Mouse (Mus musculus) thymus, adult 2 months (tissue): Measurements from ENCODE around the gene Serpina3j. TPM values are rescaled to one million over a fixed set of nuclear protein-coding genes. Genes with fewer than 3 reads are reported as not detected.
"Not testable (repeated sequence)": the region's sequence is repeated elsewhere in the genome, so short reads cannot be mapped to it uniquely, and the experiment has no call there.

Experiments used
- DNase-seq: peaks from one replicate; pipeline ENCODE4 v3.0.0; 2021
- H3K27ac ChIP-seq: fragments of 200-500 bp; 2 replicates; pipeline ENCODE4 v1.5.1; 2012; ENCODE audit warnings: low read length, control low read depth; ENCODE audit not compliant: control insufficient read depth, insufficient read depth
- H3K27me3 ChIP-seq: fragments of 200-500 bp; 2 replicates; pipeline ENCODE4 v1.6.1; 2012; ENCODE audit warnings: mild to moderate bottlenecking, low read length, moderate library complexity, mixed read lengths; ENCODE audit not compliant: control insufficient read depth, insufficient read depth
- H3K36me3 ChIP-seq: fragments of 200-500 bp; 2 replicates; pipeline ENCODE4 v1.6.1; 2012; ENCODE audit warnings: mild to moderate bottlenecking, low read length, moderate library complexity; ENCODE audit not compliant: control insufficient read depth, insufficient read depth
- H3K4me1 ChIP-seq: fragments of 200-500 bp; replicated peaks from 2 replicates; pipeline ENCODE4 v1.6.1; 2012; ENCODE audit warnings: low read length; ENCODE audit not compliant: control insufficient read depth, insufficient read depth
- H3K4me3 ChIP-seq: fragments of 200-500 bp; 2 replicates; pipeline ENCODE4 v1.5.1; 2012; ENCODE audit warnings: mild to moderate bottlenecking, low read length, control low read depth, moderate library complexity; ENCODE audit not compliant: control insufficient read depth, insufficient read depth
- CTCF ChIP-seq: fragments of 200-500 bp; IDR thresholded peaks from 2 replicates; pipeline ENCODE4 v1.5.1; 2012; ENCODE audit warnings: mild to moderate bottlenecking, control low read depth, low read length, moderate library complexity, borderline replicate concordance; ENCODE audit not compliant: control insufficient read depth, poor library complexity, insufficient read depth; ENCODE audit errors: extremely low read depth
- POLR2A ChIP-seq: fragments of 200-500 bp; IDR thresholded peaks from 2 replicates; pipeline ENCODE4 v1.6.1; 2012; ENCODE audit warnings: mild to moderate bottlenecking, low read length, control low read depth, moderate library complexity; ENCODE audit not compliant: control insufficient read depth, poor library complexity, insufficient read depth; ENCODE audit errors: extremely low read depth
- WGBS: fragments of 180-500 bp; shearing (Covaris S2); methylation state at CpG from one replicate; pipeline ENCODE4 v1.1.7; 2018; 5-methylcytosine and 5-hydroxymethylcytosine counted together
- polyA plus RNA-seq: library from polyadenylated mRNA; depleted of rRNA; stranded (reverse); fragments of >200 nt; gene quantifications from 2 replicates; pipeline ENCODE4 v1.2.3, GENCODE M21; 2012

Serpina3j gene
- polyA plus RNA-seq, 1 experiment = 2.0 TPM

DNA sequence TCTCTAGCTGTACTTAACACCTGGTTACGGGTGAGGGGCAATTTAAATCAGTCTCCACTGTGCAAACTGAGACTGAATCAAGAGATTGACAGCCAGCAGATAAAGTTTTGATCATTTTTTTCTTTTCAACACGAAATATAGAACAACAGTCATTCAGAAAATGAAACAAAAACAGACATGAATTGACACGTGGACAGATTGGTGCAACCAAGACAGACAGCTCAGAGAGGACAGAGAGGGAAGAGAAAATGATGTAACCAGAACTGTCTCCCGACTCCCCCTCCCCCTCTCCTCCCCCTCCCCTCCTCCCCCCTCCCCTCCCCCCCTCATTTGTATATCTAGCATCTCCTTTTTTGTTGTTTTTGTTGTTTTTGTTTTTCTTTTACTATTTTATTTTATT is 24.5 kb upstream of the Serpina3j start:
- Histone ChIP-seq H3K27me3 (no peaks in the 10 kb centered on the region), H3K27ac (no peak overlapping the region), H3K4me1 (no peaks in the 10 kb centered on the region), H3K36me3 (no peaks in the 10 kb centered on the region), H3K4me3 (no peak overlapping the region)
- WGBS = 53% methylated on average over 4 of the region's 4 CpGs
- TF ChIP-seq POLR2A = no peak
- TF ChIP-seq CTCF = no peak
- DNase-seq = no peak

GRCm38 (mm10) chr12:104293963-104294362 is 20.4 kb upstream of the Serpina3j start:
- no peaks in the 10 kb centered on the region for H3K27me3 ChIP-seq
- TF ChIP-seq CTCF (no peak), POLR2A (no peak)
- H3K4me1 ChIP-seq = no peaks in the 10 kb centered on the region
- no peak for DNase-seq
- 89% methylated on average over 2 of the region's 2 CpGs for WGBS
- no peak overlapping the region for H3K4me3 ChIP-seq
- H3K27ac ChIP-seq = no peak overlapping the region
- H3K36me3 ChIP-seq = no peaks in the 10 kb centered on the region

DNA sequence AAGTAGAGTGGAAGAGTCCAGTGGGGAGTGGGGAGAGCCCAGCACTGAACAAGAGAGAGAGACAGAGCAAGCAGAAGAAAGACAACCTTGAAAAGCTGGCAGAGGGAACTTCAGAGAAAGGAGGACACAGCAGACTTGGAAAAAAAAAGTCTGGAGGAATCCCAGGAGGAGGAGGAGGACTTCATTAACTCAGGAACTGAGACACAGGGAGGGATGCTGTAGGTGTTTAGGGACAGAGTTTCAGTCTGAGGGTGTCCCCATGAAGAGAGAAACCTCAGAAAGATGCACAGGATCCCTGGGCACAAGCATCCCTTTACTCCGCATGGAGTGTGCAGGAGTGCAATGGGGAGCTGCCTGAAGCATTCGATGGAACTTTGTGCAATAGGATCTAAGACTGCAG is 16.3 kb upstream of the Serpina3j start:
- Histone ChIP-seq H3K36me3 (no peaks in the 10 kb centered on the region), H3K27me3 (no peaks in the 10 kb centered on the region), H3K4me3 (no peak overlapping the region), H3K4me1 (no peaks in the 10 kb centered on the region), H3K27ac (no peak overlapping the region)
- no peak for TF ChIP-seq CTCF
- TF ChIP-seq POLR2A = no peak
- DNase-seq = no peak
- WGBS = 96% methylated on average over 2 of the region's 2 CpGs

DNA sequence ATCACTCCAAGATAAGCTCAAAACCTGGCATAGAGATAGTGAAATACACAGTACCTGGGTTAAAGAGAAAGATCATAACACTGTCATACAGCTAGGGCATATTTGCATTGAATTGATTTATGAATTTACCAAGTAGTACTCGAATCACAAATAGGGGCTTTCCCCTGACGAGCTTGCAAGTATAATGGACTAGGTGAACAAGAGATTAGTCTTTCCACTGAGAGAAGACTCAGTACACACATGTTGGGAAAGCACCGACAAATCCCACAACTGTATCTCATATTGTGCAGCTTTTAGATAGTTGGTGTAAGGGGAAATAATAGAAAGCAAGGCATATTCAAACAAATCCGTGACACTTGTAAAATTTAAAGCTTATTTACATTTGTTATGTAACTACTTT is 8.4 kb upstream of the Serpina3j start:
- Histone ChIP-seq H3K4me3 (no peak overlapping the region), H3K4me1 (no peaks in the 10 kb centered on the region), H3K27ac (no peak overlapping the region), H3K27me3 (no peaks in the 10 kb centered on the region), H3K36me3 (no peaks in the 10 kb centered on the region)
- 93% methylated on average over 4 of the region's 4 CpGs for WGBS
- no peak for DNase-seq
- no peak for TF ChIP-seq POLR2A
- TF ChIP-seq CTCF = no peak

GRCm38 (mm10) chr12:104322454-104322853 is 8.1 kb downstream of the Serpina3j start:
- H3K4me1 ChIP-seq = no peaks in the 10 kb centered on the region
- no peaks in the 10 kb centered on the region for H3K36me3 ChIP-seq
- WGBS = 62% methylated on average over 1 of the region's 1 CpGs
- no peak overlapping the region for H3K27ac ChIP-seq
- no peak overlapping the region for H3K4me3 ChIP-seq
- no peak for TF ChIP-seq POLR2A
- no peak for TF ChIP-seq CTCF
- DNase-seq = no peak
- H3K27me3 ChIP-seq = no peaks in the 10 kb centered on the region

DNA sequence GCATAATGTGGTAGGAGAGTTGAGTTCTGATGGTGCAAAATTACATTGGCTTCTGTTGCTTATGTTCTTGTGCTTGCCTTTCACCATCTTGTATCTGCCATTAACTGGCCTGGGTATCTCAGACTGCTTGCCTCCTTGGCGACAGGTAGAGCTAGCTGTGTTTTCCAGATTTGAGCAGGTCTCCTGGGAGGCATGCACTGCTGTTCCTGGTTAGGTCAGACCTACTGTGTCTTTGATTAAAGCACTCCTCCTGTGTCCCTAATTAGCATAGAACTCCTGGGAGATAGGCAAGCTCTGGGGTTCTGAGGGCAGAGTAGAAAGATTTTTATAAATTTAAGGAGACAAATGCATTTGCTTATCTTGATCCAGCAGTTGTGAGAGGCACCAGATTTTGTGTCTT is 17.3 kb downstream of the Serpina3j start:
- no peak for DNase-seq
- no peaks in the 10 kb centered on the region for H3K36me3 ChIP-seq
- no peaks in the 10 kb centered on the region for H3K27me3 ChIP-seq
- no peaks in the 10 kb centered on the region for H3K4me1 ChIP-seq
- TF ChIP-seq CTCF (no peak), POLR2A (no peak)
- WGBS = 63% methylated on average over 1 of the region's 1 CpGs
- H3K4me3 ChIP-seq = no peak overlapping the region
- no peak overlapping the region for H3K27ac ChIP-seq

GRCm38 (mm10) chr12:104336873-104337272 is 22.5 kb downstream of the Serpina3j start:
- not testable (repeated sequence) for H3K4me1 ChIP-seq, H3K4me3 ChIP-seq, H3K27me3 ChIP-seq, H3K36me3 ChIP-seq, H3K27ac ChIP-seq, DNase-seq

DNA sequence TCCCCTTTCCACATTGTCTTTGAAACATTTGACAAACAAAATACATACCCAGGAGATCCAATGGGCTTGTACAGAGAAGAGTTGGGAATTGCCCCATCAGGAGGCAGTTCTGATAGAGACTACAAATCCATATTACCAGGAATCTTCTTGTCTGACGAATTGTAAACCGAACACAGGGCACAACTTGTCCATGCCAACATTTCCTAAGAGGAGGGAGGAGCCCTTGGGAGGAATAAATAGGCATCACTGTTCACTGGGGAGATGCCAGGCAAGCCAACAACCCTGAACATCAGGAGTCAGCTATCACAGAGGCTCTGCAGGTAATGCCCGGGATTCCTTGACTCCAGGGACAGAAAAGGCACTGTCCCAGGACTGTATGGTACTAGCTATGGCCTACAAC is 23.9 kb downstream of the Serpina3j start, which contains the start of the genes Serpina3k and Serpina3m:
TSS of gene Serpina3k (plus strand) at position 261 of the 400 bp plus-strand sequence.
TSS of gene Serpina3m (plus strand) at position 261 of the 400 bp plus-strand sequence.
- not testable (repeated sequence) for H3K4me1 ChIP-seq, H3K4me3 ChIP-seq, H3K27me3 ChIP-seq, DNase-seq, H3K27ac ChIP-seq, H3K36me3 ChIP-seq
- 97% methylated on average over 3 of the region's 3 CpGs for WGBS
